21 mouse cellular contexts compared by ENCODE assay signal in the genomic region with DNA sequence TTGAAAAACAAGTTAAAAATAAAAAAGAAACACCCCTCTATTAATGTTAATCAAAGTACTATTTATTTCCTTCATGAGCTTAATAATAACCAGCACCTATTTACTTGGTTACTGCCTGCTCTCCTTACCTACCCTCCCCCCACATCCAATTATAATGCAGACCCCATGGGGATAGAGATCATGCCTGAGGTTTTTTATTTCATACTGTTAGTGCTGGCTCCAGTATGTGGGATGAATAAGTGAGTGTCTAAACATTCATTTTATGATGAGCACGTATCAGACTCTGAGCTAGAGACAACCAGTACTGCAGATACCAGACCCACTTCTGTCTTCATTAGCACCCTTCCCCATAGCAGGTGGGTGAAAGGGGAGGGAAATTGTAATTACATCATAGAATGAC.
DNase-seq lines count a peak whose midpoint lies in the region; ATAC-seq and TF ChIP-seq lines count a peak whose summit lies in the region.
"Had no signal": no experiment of that assay in that cellular context is flagged by ENCODE, and none has a peak within 500 bp of the region (broad histone marks: within the 10 kb centered on the region; RNA-seq: fewer than 3 reads in every experiment).

No protein-coding gene starts in this region.

- no peak for DNase-seq in hindbrain, embryonic 10.5 days (ENCODE audit: low spot score)
- no peak for DNase-seq in hindbrain, postnatal 0 days (ENCODE audit: low spot score)
- DNase-seq in hindbrain, embryonic 11.5 days (ENCODE audit: low spot score), result no peak
- DNase-seq in midbrain, embryonic 11.5 days (ENCODE audit: low spot score, missing footprints), result no peak
- DNase-seq: adrenal gland, adult 2 months; adrenal gland, adult 8-10 months; adrenal gland, postnatal 10 days; adrenal gland, postnatal 14 days; adrenal gland, postnatal 25 days; adrenal gland, postnatal 36 days; B cell, adult 2 months; cerebellum, adult 11 months; cerebellum, adult 11-12 months; cerebellum, adult 18-20 months had no signal

- no peaks in the 10 kb centered on the region for H3K4me1 ChIP-seq in hindbrain, embryonic 13.5 days (replicated peaks)
- H3K4me1 ChIP-seq in hindbrain, embryonic 10.5 days (replicated peaks), result no peaks in the 10 kb centered on the region
- no peaks in the 10 kb centered on the region for H3K4me1 ChIP-seq in hindbrain, postnatal 0 days (ENCODE audit: insufficient read depth, low read length)
- no peaks in the 10 kb centered on the region for H3K4me1 ChIP-seq in hindbrain, embryonic 11.5 days (replicated peaks; ENCODE audit: control insufficient read depth, insufficient read depth, low read length)
- H3K4me1 ChIP-seq in midbrain, embryonic 16.5 days (ENCODE audit: control insufficient read depth, insufficient read depth, low read length), result no peaks in the 10 kb centered on the region
- H3K4me1 ChIP-seq in midbrain, embryonic 11.5 days (ENCODE audit: control insufficient read depth, insufficient read depth, low read length), result no peaks in the 10 kb centered on the region

- no peak overlapping the region for H3K27ac ChIP-seq in hindbrain, embryonic 13.5 days
- H3K27ac ChIP-seq in hindbrain, embryonic 10.5 days, result no peak overlapping the region
- no peak overlapping the region for H3K27ac ChIP-seq in hindbrain, postnatal 0 days
- no peak overlapping the region for H3K27ac ChIP-seq in hindbrain, embryonic 11.5 days (ENCODE audit: low read depth, low read length)
- no peak overlapping the region for H3K27ac ChIP-seq in midbrain, embryonic 16.5 days (ENCODE audit: low read length)
- H3K27ac ChIP-seq in midbrain, embryonic 11.5 days (ENCODE audit: low read depth, low read length), result no peak overlapping the region

- no peak overlapping the region for H3K9ac ChIP-seq in hindbrain, embryonic 13.5 days
- H3K9ac ChIP-seq in hindbrain, postnatal 0 days (replicated peaks; ENCODE audit: low read length), result no peak overlapping the region
- H3K9ac ChIP-seq in hindbrain, embryonic 11.5 days (ENCODE audit: low read depth, low read length), result no peak overlapping the region
- no peak overlapping the region for H3K9ac ChIP-seq in midbrain, embryonic 16.5 days (ENCODE audit: low read depth, low read length)
- no peak overlapping the region for H3K9ac ChIP-seq in midbrain, embryonic 11.5 days (ENCODE audit: low read length)

- peak; percentile 54; the same call in 1 of the 2 replicates for ATAC-seq in hindbrain, embryonic 13.5 days (ENCODE audit: low FRiP score)
- ATAC-seq in hindbrain, postnatal 0 days, result 0 out of 2 replicates have a peak, but pooled peaks have one; percentile 40
- ATAC-seq in hindbrain, embryonic 11.5 days (ENCODE audit: low FRiP score), result no peak
- 0 out of 2 replicates have a peak, but pooled peaks have one; percentile 51 for ATAC-seq in midbrain, embryonic 16.5 days
- ATAC-seq in midbrain, embryonic 11.5 days (ENCODE audit: low FRiP score), result no peak
- ATAC-seq: activated CD4-positive, CD25-positive, alpha-beta regulatory T cell, adult 4 months; CD4-positive, CD25-positive, alpha-beta regulatory T cell, adult 4 months; Patski had no signal

- H3K9me3 ChIP-seq in hindbrain, embryonic 13.5 days, result no peaks in the 10 kb centered on the region
- no peaks in the 10 kb centered on the region for H3K9me3 ChIP-seq in hindbrain, embryonic 10.5 days
- no peaks in the 10 kb centered on the region for H3K9me3 ChIP-seq in hindbrain, postnatal 0 days (ENCODE audit: low read length)
- H3K9me3 ChIP-seq in hindbrain, embryonic 11.5 days (ENCODE audit: control insufficient read depth, low read length), result no peaks in the 10 kb centered on the region
- H3K9me3 ChIP-seq in midbrain, embryonic 16.5 days (replicated peaks; ENCODE audit: control insufficient read depth, low read length, poor library complexity, severe bottlenecking), result no peaks in the 10 kb centered on the region
- H3K9me3 ChIP-seq in midbrain, embryonic 11.5 days (ENCODE audit: control insufficient read depth, low read length), result no peaks in the 10 kb centered on the region

- H3K36me3 ChIP-seq in hindbrain, embryonic 13.5 days, result no peaks in the 10 kb centered on the region
- no peaks in the 10 kb centered on the region for H3K36me3 ChIP-seq in hindbrain, embryonic 10.5 days
- no peaks in the 10 kb centered on the region for H3K36me3 ChIP-seq in hindbrain, postnatal 0 days (ENCODE audit: insufficient read depth, low read length)
- no peaks in the 10 kb centered on the region for H3K36me3 ChIP-seq in hindbrain, embryonic 11.5 days (ENCODE audit: control insufficient read depth, insufficient read depth, low read length)
- no peaks in the 10 kb centered on the region for H3K36me3 ChIP-seq in midbrain, embryonic 16.5 days (ENCODE audit: control insufficient read depth, insufficient read depth, low read length)
- H3K36me3 ChIP-seq in midbrain, embryonic 11.5 days (ENCODE audit: control insufficient read depth, insufficient read depth, low read length), result no peaks in the 10 kb centered on the region
- H3K36me3 ChIP-seq: G1E had no signal

- no peak for TF ChIP-seq CTCF in hindbrain, postnatal 0 days (IDR thresholded peaks at IDR 0.05; ENCODE audit: low read depth)

- 70% methylated on average over 1 of the region's 1 CpGs for WGBS in hindbrain, embryonic 13.5 days
- WGBS in hindbrain, embryonic 10.5 days, result 79% methylated on average over 1 of the region's 1 CpGs
- WGBS in hindbrain, postnatal 0 days, result 81% methylated on average over 1 of the region's 1 CpGs
- WGBS in hindbrain, embryonic 11.5 days, result 80% methylated on average over 1 of the region's 1 CpGs
- WGBS in midbrain, embryonic 16.5 days, result 52% methylated on average over 1 of the region's 1 CpGs
- WGBS in midbrain, embryonic 11.5 days, result 70% methylated on average over 1 of the region's 1 CpGs

- H3K27me3 ChIP-seq in hindbrain, embryonic 13.5 days, result no peaks in the 10 kb centered on the region
- H3K27me3 ChIP-seq in hindbrain, embryonic 10.5 days (ENCODE audit: insufficient read depth, poor library complexity, severe bottlenecking), result no peaks in the 10 kb centered on the region
- no peaks in the 10 kb centered on the region for H3K27me3 ChIP-seq in hindbrain, postnatal 0 days (ENCODE audit: insufficient read depth, low read length)
- H3K27me3 ChIP-seq in hindbrain, embryonic 11.5 days (ENCODE audit: control insufficient read depth, insufficient read depth, low read length), result no peaks in the 10 kb centered on the region
- no peaks in the 10 kb centered on the region for H3K27me3 ChIP-seq in midbrain, embryonic 16.5 days (ENCODE audit: control insufficient read depth, insufficient read depth, low read depth, low read length)
- H3K27me3 ChIP-seq in midbrain, embryonic 11.5 days (ENCODE audit: control insufficient read depth, insufficient read depth, low read length), result no peaks in the 10 kb centered on the region
- H3K27me3 ChIP-seq: CH12.LX, Patski had no signal

- no peak overlapping the region for H3K4me3 ChIP-seq in hindbrain, embryonic 13.5 days
- H3K4me3 ChIP-seq in hindbrain, embryonic 10.5 days, result no peak overlapping the region
- no peak overlapping the region for H3K4me3 ChIP-seq in hindbrain, postnatal 0 days (ENCODE audit: low read length)
- H3K4me3 ChIP-seq in hindbrain, embryonic 11.5 days (ENCODE audit: low read depth, low read length), result no peak overlapping the region
- no peak overlapping the region for H3K4me3 ChIP-seq in midbrain, embryonic 16.5 days (ENCODE audit: low read depth, low read length)
- no peak overlapping the region for H3K4me3 ChIP-seq in midbrain, embryonic 11.5 days (ENCODE audit: low read depth, low read length)

- no peak overlapping the region for H3K4me2 ChIP-seq in hindbrain, embryonic 13.5 days
- no peak overlapping the region for H3K4me2 ChIP-seq in hindbrain, postnatal 0 days (ENCODE audit: low read depth, low read length)
- H3K4me2 ChIP-seq in hindbrain, embryonic 11.5 days (replicated peaks; ENCODE audit: low read depth, low read length), result no peak overlapping the region
- H3K4me2 ChIP-seq in midbrain, embryonic 16.5 days (ENCODE audit: low read length), result no peak overlapping the region
- H3K4me2 ChIP-seq in midbrain, embryonic 11.5 days, result no peak overlapping the region

Comparison
In these comparisons a context has a peak if more than half of its experiments do, and no peak if none do; other contexts are left out.
1. ATAC-seq: peak in hindbrain, embryonic 13.5 days (single experiment), hindbrain, postnatal 0 days (single experiment) and midbrain, embryonic 16.5 days (single experiment); none in hindbrain, embryonic 11.5 days (single experiment) and midbrain, embryonic 11.5 days (single experiment).